Mouse (Mus musculus): Measurements from ENCODE around the gene Trhde.

DNA sequence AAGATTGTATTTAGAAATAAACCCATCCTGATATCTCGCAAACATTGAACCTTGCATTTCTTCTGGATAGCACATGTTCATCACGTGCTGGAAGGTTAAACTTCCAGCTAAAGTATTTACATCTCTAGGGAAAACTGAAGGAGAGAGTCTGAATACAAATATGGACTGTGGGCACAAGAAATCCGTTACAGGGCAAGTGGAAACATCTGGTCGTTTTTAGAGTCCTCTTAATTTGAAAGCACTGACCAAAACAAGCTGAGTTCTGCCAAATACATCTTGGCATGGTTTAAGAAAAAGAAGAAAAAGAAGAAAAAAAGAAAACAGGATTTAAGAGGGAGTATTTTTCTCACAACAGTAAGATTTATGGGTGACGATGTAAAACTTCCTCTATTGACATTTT is 3.9 kb downstream of the Trhde start:
- TF ChIP-seq CTCF (IDR thresholded peaks at IDR 0.05; ENCODE audit: control insufficient read depth, insufficient read depth, insufficient replicate concordance, low read depth, low read length) (no peak), POLR2A (IDR thresholded peaks at IDR 0.05; ENCODE audit: control insufficient read depth, low read depth, low read length) (no peak)
